Mouse (Mus musculus): Measurements from ENCODE around the gene Kif13a. TPM values are rescaled to one million over a fixed set of nuclear protein-coding genes. Genes with fewer than 3 reads are reported as not detected.
A peak's percentile ranks its signal among the peaks of the same experiment; 100 is the strongest.

The Kif13a gene
- total RNA-seq, 2 experiments from 2014 or later = 37.2 to 43.2 TPM

DNA sequence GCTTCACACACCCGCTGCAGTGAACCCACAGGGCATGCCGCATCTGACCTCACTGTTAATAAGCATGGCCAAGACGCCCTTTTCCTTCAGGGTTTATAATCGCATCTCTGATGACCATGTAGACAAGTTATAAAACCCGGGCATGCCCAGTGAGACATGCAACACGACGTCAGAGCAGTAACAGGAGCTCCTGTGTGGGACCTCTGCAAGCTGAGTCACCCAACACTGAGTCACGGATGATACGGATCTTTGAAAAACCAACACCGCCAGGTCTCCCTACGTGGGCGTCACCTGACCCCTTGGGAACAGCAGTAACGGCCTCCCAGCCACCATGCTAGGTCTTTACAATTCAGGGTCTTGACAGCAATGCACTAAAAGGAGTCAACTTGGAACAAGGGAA lies 89.0 kb downstream of the Kif13a start:
- DNase-seq (ENCODE audit: low spot score in 2 of 2) = no peak

GRCm38 (mm10) chr13:46839236-46839635 lies 90.4 kb downstream of the Kif13a start:
- DNase-seq (ENCODE audit: low spot score in 2 of 2) = no peak

DNA sequence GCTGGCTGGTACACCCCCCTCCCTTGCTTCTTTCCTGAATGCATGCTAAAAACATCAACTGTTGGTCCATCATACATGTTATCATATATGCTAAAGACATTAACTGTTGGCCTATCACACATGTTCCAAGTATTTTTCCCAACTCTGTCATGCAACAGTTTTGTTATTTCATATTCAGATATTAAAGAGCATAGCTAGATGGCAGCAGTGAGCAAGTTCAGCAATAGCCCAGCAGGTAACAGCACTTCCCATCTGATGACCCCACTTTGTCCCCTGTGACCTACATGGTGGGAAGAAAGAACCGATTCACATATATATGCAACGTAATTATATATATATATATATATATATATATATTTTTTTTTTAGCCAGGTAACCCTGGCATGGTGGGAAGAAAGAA lies 91.1 kb downstream of the Kif13a start:
- DNase-seq (ENCODE audit: low spot score in 2 of 2) = no peak

- DNase-seq (ENCODE audit: low spot score in 2 of 2) = no peak
Measured at GRCm38 (mm10) chr13:46835351-46835750, 94.3 kb downstream of the Kif13a start.

DNA sequence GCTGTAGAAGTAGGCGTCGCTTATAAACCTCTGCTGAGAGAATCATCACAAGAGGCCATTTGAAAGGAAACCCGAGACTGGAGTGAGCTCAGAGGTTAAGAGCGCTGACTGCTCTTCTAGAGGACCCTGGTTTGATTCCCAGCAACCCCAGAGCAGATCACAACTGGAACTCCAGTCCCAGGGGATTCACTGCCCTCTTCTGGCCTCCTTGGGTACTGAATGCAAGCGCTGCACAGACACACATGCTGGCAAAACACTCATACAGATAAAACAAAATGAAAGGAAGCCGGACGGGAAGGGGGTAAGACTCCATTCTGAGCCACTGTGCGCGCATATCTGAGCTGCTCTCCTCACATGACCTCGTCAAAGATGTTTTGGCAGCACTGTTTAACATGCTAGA lies 94.9 kb downstream of the Kif13a start:
- no peak for DNase-seq (ENCODE audit: low spot score in 2 of 2)

DNA sequence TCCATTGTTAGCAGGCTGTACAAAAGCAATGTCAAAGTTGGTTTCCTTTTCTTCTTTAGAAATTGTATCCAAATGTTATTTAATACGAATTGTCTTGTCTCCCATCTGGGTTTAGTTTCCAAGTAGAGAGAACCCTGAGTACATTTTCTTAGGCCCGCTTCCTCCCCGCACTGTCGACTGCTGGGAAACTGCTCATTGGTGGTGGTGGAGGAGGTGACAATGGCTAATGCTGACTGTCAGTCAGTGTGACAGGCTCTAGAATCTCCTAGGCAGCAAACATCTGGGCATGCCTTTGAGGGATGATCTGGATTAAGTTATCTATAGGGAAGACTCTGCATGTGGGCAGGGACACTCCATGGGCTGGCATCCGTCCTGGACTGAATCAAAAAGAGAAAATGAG lies 96.1 kb downstream of the Kif13a start:
- no peak for DNase-seq (ENCODE audit: low spot score in 2 of 2)

DNA sequence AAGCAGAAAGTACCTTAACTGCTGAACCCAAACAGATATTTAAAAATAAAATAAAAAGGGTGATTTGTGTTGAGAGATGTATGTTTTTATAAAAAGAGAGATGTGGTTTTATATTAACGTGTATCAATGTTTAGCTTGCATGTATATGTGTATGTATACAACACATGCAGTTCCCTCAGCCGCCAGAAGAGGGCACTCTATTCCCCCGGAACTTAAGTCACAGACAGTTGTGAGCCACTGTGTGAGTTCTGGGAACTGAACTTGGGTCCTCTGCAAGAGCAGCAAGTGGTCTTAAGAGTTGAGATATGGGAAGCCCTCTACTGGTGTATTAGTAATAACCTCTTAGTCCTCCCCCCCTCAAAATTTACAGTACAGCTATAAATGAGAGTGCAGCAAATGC lies 96.7 kb downstream of the Kif13a start:
- no peak for DNase-seq (ENCODE audit: low spot score in 2 of 2)

GRCm38 (mm10) chr13:46823271-46823670 lies 106.4 kb downstream of the Kif13a start:
- DNase-seq (ENCODE audit: low spot score in 2 of 2) = no peak

DNA sequence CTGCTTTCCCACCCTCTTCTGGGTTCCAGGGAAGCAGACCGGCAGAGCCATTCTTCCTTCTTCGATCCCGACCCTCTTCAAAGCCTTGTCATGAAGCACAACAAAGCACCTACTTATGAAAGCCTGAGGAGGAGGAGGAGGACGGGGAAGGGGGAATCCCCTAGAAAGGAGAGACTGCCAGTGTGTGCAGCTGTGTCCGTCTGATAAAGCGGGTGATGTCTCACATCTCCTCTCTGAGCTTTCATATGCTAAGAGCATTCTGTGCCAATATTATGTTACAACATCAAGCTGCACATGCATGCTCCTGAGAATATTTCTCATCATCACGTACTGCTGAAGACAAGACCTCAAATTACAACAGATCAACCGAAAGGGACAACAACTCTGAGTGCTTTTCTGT lies 107.5 kb downstream of the Kif13a start:
- no peak for DNase-seq (ENCODE audit: low spot score in 2 of 2)

GRCm38 (mm10) chr13:46819729-46820223 lies 109.9 kb downstream of the Kif13a start:
- no peak for DNase-seq (ENCODE audit: low spot score in 2 of 2)

DNA sequence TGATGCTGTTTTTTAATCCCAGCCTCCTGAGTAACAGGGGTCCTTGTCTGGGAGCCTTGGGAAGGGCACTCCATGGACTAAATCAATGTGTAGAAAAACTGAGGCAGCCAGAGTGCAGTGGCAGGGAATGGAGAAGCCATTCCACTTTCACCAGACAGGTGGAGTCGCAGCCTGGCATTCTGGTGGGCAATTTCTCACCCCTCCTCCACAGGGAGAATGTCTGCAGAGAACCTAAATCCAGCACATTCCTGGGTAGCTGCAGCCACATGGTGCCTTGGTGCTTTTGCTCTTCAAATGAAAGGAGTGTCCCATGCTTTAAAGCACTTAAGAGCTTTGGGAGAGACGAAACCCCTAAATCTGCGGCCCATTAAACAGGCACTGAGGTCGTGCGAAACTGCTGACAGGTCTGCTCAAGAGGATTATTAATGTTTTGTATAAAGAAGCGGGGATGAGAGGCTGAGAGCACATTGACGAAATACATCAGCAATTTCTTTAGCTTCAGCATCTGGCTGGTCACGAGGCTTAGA lies 110.4 kb downstream of the Kif13a start:
- DNase-seq (ENCODE audit: low spot score in 2 of 2) = no peak

DNA sequence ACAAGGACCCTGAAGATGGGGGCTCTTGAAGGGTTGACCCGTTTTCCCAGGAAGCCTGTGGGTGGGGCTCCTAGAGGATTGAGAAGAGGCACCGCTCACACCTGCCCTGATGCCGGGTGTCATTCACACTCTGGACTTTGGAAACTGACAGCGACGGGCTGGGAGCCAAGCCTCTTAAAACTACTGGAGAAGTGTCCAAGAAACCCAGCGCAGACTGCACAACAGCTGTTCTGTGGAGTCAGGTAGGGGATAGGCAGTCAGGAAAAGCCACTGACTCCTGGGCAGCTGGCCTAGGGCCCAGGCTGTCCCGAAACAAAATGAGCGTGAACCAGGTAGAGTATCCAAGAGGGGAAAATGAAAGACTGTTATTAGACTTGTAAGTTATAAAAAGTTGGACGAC lies 111.3 kb downstream of the Kif13a start:
- no peak for DNase-seq (ENCODE audit: low spot score in 2 of 2)

- no peak for DNase-seq (ENCODE audit: low spot score in 2 of 2)
Measured at GRCm38 (mm10) chr13:46812648-46813184, 117.0 kb downstream of the Kif13a start.

- no peak for DNase-seq (ENCODE audit: low spot score in 2 of 2)
Measured at GRCm38 (mm10) chr13:46811696-46812095, 118.0 kb downstream of the Kif13a start.

DNA sequence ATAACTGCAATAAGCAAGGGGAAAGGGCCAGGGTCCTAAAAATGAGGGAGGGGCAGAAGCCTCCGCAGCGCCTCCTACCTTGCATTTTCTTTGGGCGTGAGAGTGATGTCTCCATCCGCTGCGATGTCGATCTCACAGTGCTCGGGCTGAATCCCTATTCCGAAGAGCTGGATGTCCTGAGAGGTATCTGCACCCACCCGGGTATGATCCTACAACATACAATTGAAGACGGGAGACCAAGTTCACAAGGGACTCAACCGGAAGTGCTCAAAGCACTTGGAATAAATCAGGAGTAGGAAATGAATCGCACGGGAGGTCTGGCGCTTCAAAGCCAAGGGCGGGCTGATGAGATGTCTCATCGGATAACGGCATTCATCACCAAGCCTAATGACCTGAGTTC lies 119.1 kb downstream of the Kif13a start:
- no peak for DNase-seq (ENCODE audit: low spot score in 2 of 2)

GRCm38 (mm10) chr13:46810098-46810497 lies 119.6 kb downstream of the Kif13a start:
- DNase-seq (ENCODE audit: low spot score in 2 of 2) = peak in 1 of 2 experiments; percentile 25

DNA sequence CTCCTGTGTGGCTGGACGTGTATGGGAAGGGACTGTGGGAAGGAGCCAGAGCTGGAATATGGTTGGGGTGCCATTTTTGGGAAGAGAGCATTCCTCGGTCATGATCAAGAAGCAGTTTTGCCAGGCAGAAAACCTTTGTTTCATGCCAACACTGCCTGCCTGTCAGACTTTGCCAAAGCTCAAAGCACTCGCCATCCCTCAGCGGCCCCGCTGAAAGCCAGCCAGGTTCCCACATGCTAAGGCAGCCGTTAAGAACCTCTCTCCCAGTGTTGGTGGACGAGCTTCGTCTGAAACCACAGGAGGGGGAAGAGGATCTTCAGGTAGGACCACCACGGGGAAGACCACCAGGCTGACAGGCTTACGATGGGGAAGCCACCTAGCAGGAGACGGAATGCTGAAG lies 121.8 kb downstream of the Kif13a start:
- no peak for DNase-seq (ENCODE audit: low spot score in 2 of 2)

DNA sequence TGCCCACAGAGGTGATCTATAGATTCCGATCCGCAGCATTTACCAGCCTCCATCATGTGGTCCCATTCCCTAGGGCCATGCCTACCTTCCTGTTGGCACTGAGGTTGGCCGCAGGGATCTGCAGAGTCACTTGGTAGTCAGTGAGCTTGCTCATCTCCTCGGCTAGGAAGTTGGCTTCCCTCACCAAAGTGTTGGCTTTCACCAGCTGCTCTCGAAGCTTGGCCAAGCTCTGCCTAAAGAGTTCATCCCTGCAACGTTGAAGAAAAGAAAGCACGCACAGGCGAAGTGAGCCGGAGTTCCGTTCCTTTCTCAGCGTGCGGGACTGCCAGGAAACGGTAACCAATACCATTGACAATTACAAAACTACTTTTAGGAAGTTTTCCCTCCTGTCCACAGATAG lies 128.5 kb downstream of the Kif13a start:
- DNase-seq (ENCODE audit: low spot score in 2 of 2) = no peak

GRCm38 (mm10) chr13:46798156-46798555 lies 131.5 kb downstream of the Kif13a start:
- no peak for DNase-seq (ENCODE audit: low spot score in 2 of 2)

- no peak for DNase-seq (ENCODE audit: low spot score in 2 of 2)
Measured at GRCm38 (mm10) chr13:46796381-46796780, 133.3 kb downstream of the Kif13a start.

DNA sequence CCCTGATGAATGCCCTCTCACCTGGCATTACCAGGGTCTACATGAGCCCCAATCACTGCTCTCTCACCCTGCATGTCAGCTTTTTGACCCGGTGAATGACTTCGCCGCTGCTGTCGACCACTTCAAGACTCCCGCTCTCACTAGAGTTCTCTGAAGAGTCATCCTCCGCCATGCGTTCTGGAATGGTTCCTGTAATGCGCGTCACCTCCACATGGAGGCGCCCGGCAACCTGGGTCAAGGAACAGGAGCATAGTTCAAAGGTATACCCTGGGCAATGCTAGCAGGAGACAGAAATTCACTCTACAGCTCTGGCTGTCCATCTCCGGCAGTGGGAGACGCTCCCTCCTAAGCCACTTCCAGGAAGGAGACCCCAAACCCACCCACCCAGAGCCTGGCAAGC lies 135.8 kb downstream of the Kif13a start:
- DNase-seq (ENCODE audit: low spot score in 2 of 2) = no peak

DNA sequence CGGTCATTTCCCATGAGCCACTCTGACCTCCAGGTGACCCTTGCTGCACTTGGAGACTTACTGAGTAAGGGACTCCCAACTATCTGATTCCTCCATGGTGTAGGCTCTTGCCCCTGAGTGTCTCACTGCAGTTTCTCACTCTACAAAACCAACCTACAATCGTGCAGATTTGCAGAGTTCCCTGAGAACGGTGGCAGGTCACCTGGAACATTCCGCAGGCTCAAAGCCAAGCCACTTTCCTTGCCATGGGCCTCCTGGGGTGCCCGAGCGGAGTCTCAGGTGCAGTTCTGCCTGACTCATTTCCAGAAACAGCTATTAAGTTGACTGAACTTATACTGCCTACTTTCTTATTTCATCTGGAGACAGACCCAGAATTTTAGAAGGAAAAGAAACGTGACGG lies 141.2 kb downstream of the Kif13a start:
- no peak for DNase-seq (ENCODE audit: low spot score in 2 of 2)

- DNase-seq (ENCODE audit: low spot score in 2 of 2) = no peak
Measured at GRCm38 (mm10) chr13:46786836-46787235, 142.8 kb downstream of the Kif13a start.

All from adrenal gland, postnatal 4 days (tissue).